Mouse (Mus musculus) forebrain, postnatal 0 days (tissue): Measurements from ENCODE around the gene Cacna2d3. TPM values are rescaled to one million over a fixed set of nuclear protein-coding genes. Genes with fewer than 3 reads are reported as not detected.

ENCODE experiments used
- ATAC-seq: fragments of 200-750 bp; cut with Nextera tagmentation; 2 replicates; pipeline ENCODE4 v1.8.0; 2017; ENCODE audit warnings: mild to moderate bottlenecking, moderate library complexity
- DNase-seq: peaks from one replicate; pipeline ENCODE4 v3.0.0-alpha.2; 2015
- H3K27ac ChIP-seq: fragments of 300-500 bp; sonication (generic); 2 replicates; pipeline ENCODE4 v1.5.1; 2014; ENCODE audit warnings: low read depth, mild to moderate bottlenecking, antibody characterized with exemption, low read length, moderate library complexity, mixed read lengths
- H3K27me3 ChIP-seq: fragments of 300-500 bp; sonication (generic); 2 replicates; pipeline ENCODE4 v1.6.1; 2014; ENCODE audit warnings: mild to moderate bottlenecking, low read length, mixed read lengths; ENCODE audit not compliant: insufficient read depth
- H3K36me3 ChIP-seq: fragments of 300-500 bp; sonication (generic); 2 replicates; pipeline ENCODE4 v1.6.1; 2014; ENCODE audit warnings: mild to moderate bottlenecking, moderate library complexity; ENCODE audit not compliant: insufficient read depth
- H3K4me1 ChIP-seq: fragments of 300-500 bp; sonication (generic); 2 replicates; pipeline ENCODE4 v1.6.1; 2014; ENCODE audit warnings: antibody characterized with exemption; ENCODE audit not compliant: insufficient read depth
- H3K4me2 ChIP-seq: fragments of 300-500 bp; sonication (generic); 2 replicates; pipeline ENCODE4 v1.6.1; 2014; ENCODE audit warnings: low read depth, mild to moderate bottlenecking, moderate library complexity
- H3K4me3 ChIP-seq: fragments of 300-500 bp; sonication (generic); 2 replicates; pipeline ENCODE4 v1.5.1; 2014; ENCODE audit warnings: low read depth, low read length, mixed read lengths
- H3K9ac ChIP-seq: fragments of 300-500 bp; sonication (generic); 2 replicates; pipeline ENCODE4 v1.6.1; 2014; ENCODE audit warnings: mild to moderate bottlenecking
- H3K9me3 ChIP-seq: fragments of 300-500 bp; sonication (generic); 2 replicates; pipeline ENCODE4 v1.6.1; 2016; ENCODE audit warnings: low read length
- CTCF ChIP-seq: sonication (generic); IDR thresholded peaks from 2 replicates; pipeline ENCODE4 v1.5.1; 2016; ENCODE audit warnings: antibody characterized with exemption, control low read depth, low read depth
- WGBS: fragments of 180-500 bp; shearing (Covaris S2); extraction: QIAGEN DNeasy Blood & Tissue Kit; methylation state at CpG from one replicate; pipeline ENCODE4 v1.1.7; 2014; 5-methylcytosine and 5-hydroxymethylcytosine counted together
- polyA plus RNA-seq: library from polyadenylated mRNA; unstranded; fragments of >200 nt; fragmentation: Nextera tagmentation; extraction: Ambion mirVana; gene quantifications from 2 replicates; pipeline ENCODE4 v1.2.1, GENCODE M21; 2015
- total RNA-seq: library from RNA; depleted of rRNA; stranded (reverse); fragments of >200 nt; gene quantifications from 2 replicates; pipeline ENCODE4 v1.2.3, GENCODE M21; 2014

Gene Cacna2d3
- total and polyA plus RNA-seq, 2 experiments from 2014 or later: 28.1 to 37.7 TPM

DNA sequence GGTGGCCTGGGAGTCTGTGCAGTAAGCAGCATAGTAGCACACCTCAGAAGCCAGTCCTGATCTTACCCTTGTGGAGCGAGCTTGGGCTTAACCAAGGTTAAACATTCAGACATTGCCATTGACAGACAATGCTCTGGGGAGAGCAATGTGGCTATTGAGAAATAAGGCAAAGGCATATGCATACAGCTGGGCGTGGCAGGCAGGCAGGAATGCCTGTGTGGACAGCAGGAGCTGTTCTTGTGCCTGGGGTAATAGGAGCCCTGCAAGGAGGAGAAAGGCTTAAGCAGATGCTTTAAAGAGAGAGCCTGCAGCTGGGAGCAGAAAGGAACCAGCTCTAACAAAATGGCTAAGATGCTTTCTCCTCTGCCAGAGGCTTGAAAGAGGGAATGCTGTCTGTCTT, 451.8 kb downstream of the Cacna2d3 start:
- WGBS: 62% methylated on average over 2 of the region's 2 CpGs
- ATAC-seq (no peak), DNase-seq (no peak)
- no peak for TF ChIP-seq CTCF
- Histone ChIP-seq H3K27ac (no peak overlapping the region), H3K9me3 (no peaks in the 10 kb centered on the region), H3K4me3 (no peak overlapping the region), H3K4me2 (no peak overlapping the region), H3K36me3 (no peaks in the 10 kb centered on the region), H3K4me1 (no peaks in the 10 kb centered on the region), H3K9ac (no peak overlapping the region), H3K27me3 (no peaks in the 10 kb centered on the region)

DNA sequence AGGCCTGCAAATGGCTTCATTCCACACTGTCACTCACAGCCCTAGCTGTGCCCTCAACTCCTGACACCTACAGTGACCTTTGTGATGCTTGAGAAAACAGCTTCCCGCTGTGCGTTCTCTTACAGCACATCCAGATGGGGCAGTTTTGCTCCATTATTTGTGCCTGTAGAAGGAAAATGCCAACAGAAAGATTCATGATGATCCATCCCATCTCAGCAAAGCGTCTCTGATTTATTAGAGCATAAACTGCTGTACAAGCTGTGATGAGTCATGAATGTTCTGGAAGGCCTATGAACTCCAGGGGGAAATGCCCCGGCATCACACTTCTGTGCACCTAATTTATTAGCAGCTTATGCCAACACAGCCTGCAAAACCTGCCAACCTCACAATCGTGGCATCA, 453.1 kb downstream of the Cacna2d3 start:
- H3K4me2 ChIP-seq: no peak overlapping the region
- H3K9ac ChIP-seq: no peak overlapping the region
- 71% methylated on average over 5 of the region's 5 CpGs for whole genome bisulfite sequencing
- no peak for TF ChIP-seq CTCF
- no peaks in the 10 kb centered on the region for H3K36me3 ChIP-seq
- H3K27ac ChIP-seq: no peak overlapping the region
- no peak overlapping the region for H3K4me3 ChIP-seq
- H3K4me1 ChIP-seq: no peaks in the 10 kb centered on the region
- no peaks in the 10 kb centered on the region for H3K27me3 ChIP-seq
- ATAC-seq (no peak), DNase-seq (no peak)
- no peaks in the 10 kb centered on the region for H3K9me3 ChIP-seq

DNA sequence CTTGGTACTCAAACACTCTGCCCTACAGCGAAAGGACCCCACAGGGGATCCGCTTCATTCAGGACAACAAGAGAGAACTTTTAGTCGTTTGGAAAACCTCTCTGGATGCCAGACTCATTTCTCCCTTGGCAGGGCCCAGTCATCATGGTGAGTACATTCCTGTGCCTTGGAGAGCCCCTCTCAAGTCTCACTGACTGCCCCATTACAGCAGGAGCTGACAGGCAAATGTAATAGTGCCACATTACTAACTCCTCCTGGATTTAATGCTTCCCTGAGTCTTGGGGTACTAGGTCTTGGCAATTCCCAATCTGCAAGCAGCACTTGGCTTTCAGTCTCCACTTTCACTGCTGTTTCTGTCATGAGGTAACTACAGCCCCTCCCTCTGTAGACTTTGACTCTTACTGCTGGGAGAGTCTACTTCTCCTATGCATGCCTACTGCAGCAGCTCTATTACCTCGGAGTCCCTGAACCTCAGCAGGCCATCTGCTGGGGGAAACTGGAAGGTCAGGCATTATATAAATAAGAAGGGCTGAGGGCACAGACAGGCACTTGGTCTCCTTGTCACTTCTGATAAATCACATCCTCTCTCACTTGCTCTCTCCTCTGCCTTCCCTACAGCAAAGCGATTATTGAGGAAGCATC, 454.3 kb downstream of the Cacna2d3 start:
- ATAC-seq: no peak
- 59% methylated on average over 5 of the region's 5 CpGs for WGBS
- peak; percentile 54 for TF ChIP-seq CTCF
- no peak overlapping the region for H3K27ac ChIP-seq
- no peaks in the 10 kb centered on the region for H3K9me3 ChIP-seq
- no peaks in the 10 kb centered on the region for H3K36me3 ChIP-seq
- no peak overlapping the region for H3K9ac ChIP-seq
- H3K4me1 ChIP-seq: no peaks in the 10 kb centered on the region
- peak; percentile 18 for DNase-seq
- no peaks in the 10 kb centered on the region for H3K27me3 ChIP-seq
- no peak overlapping the region for H3K4me2 ChIP-seq
- no peak overlapping the region for H3K4me3 ChIP-seq

DNA sequence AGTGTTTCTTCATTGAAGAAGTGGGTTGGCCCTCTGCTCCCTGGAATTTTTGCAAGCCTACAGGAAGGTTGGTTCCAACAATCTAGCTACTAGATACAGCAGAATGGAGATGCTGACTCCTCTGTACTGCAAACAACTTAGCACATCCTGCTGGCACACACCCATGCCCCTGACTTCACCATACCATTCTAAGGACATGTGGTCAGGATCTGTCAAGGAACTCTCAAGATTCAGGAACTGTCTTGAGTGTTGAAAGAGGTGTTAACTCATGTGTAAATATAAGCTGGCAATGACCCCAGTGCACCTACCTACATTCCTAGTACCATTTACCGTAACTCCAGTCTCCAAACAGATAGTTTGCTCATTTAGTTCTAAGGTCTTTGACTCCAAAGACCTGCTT, 461.0 kb downstream of the Cacna2d3 start:
- Histone ChIP-seq H3K27ac (no peak overlapping the region), H3K36me3 (no peaks in the 10 kb centered on the region), H3K9ac (no peak overlapping the region), H3K4me2 (no peak overlapping the region), H3K27me3 (no peaks in the 10 kb centered on the region), H3K4me1 (no peaks in the 10 kb centered on the region), H3K4me3 (no peak overlapping the region), H3K9me3 (no peaks in the 10 kb centered on the region)
- 89% methylated on average over 1 of the region's 1 CpGs for WGBS
- no peak for ATAC-seq
- DNase-seq: no peak
- TF ChIP-seq CTCF: no peak

DNA sequence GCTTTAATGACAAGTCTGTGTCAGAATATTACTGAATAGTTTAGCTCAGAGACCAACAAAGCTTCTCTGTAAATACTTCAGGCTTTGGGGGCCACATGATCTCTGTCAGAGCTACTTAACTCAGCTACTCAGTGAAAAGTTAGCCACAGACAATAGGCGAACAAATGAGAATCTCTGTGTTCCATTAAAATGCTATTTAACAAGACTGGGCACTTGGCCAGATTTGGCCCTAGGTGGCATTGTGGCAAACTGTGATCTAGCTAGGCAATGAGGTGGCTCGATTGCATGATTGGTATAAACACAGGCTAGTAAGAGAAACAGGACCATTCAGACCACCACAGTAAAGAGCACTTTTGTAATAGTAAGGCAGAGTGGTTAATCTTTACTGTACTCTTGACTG, 478.1 kb downstream of the Cacna2d3 start:
- DNase-seq: no peak
- ATAC-seq: no peak

DNA sequence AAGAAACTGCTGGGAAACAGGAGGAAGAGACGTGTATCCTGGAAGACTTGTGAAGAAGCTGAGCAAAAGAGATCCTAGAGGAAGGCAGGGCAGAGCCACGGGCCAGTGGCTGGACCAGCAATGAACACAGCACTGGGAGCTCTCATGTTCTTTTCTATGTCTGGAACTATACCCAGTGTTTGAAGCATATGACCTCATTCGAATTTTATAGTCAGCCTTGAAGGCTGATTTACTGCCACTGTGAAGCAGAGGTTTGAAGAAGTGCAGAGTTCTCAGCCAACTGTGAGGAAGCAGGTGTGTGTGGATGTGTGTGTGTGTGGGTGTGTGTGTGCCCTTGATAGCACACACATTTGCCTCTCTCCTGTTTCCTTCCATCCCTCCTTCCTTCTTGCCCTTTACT, 483.2 kb downstream of the Cacna2d3 start:
- H3K4me3 ChIP-seq: no peak overlapping the region

More for the DNA sequence above, 478.1 kb downstream of the Cacna2d3 start:
- H3K27me3 ChIP-seq: no peaks in the 10 kb centered on the region
- no peak overlapping the region for H3K4me2 ChIP-seq
- H3K9ac ChIP-seq: no peak overlapping the region
- 15% methylated on average over 2 of the region's 2 CpGs for WGBS
- no peaks in the 10 kb centered on the region for H3K4me1 ChIP-seq
- TF ChIP-seq CTCF: no peak
- H3K27ac ChIP-seq: no peak overlapping the region
- 0 out of 2 replicates have a peak, but pooled peaks cover 6% of the 10 kb centered on the region for H3K9me3 ChIP-seq
- no peaks in the 10 kb centered on the region for H3K36me3 ChIP-seq
- no peak overlapping the region for H3K4me3 ChIP-seq

DNA sequence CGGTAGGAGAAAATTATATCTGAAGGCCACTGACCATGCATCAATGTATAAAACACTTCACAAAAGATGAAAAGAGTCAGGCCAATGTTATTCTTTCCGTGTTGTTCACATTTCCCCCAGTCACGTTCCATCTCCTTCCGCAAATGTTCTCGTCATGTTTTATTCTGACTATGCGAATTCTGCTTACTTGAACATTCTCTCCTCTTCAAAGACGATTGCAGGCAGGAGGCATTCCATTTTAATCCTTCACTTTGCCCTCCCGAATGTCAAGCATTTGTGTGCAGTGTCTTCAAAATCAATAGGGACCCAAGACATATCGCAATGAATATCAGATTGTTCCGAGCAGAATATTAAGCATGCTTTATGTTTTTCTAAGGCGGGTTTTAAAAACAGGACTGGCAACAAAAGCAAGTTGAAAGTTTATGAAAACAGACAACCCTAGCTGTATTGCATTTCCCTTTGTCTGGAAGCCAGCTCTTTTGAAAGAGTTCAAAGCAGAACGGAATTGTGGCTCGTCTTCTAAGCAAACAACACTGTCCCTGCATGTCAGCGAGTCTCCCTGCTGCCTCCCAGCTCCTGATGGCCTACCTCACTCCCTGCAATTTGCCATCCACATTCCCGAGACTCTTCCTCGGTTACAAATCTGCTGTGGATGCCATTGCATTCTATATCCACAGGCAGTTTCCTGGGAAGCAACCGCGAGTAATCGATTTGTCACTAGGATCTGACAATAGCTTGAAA, 492.5 kb downstream of the Cacna2d3 start:
- Histone ChIP-seq H3K4me2 (no peak overlapping the region), H3K9me3 (no peaks in the 10 kb centered on the region), H3K27me3 (no peaks in the 10 kb centered on the region), H3K4me1 (peaks cover 5% of the 10 kb centered on the region; the same call in 1 of the 2 replicates), H3K9ac (peak overlapping the region; percentile 6; the same call in 1 of the 2 replicates), H3K36me3 (no peaks in the 10 kb centered on the region), H3K27ac (0 out of 2 replicates have a peak overlapping the region, but pooled peaks have one; percentile 35), H3K4me3 (no peak overlapping the region)
- DNase-seq (peak; percentile 14), ATAC-seq (no peak)
- TF ChIP-seq CTCF: no peak
- 39% methylated on average over 19 of the region's 19 CpGs for WGBS

More for the DNA sequence above, 483.2 kb downstream of the Cacna2d3 start:
- Histone ChIP-seq H3K27ac (no peak overlapping the region), H3K36me3 (no peaks in the 10 kb centered on the region), H3K4me2 (no peak overlapping the region), H3K27me3 (no peaks in the 10 kb centered on the region), H3K9ac (no peak overlapping the region), H3K4me1 (no peaks in the 10 kb centered on the region), H3K9me3 (no peaks in the 10 kb centered on the region)
- ATAC-seq (no peak), DNase-seq (no peak)
- TF ChIP-seq CTCF: no peak
- WGBS: 78% methylated on average over 3 of the region's 3 CpGs
